Mouse (Mus musculus): Measurements from ENCODE around the gene Xpa. TPM values are rescaled to one million over a fixed set of nuclear protein-coding genes. Genes with fewer than 3 reads are reported as not detected.

Xpa gene
- polyA plus RNA-seq, 1 experiment from 2014 or later = 23.8 TPM

- WGBS = 75% methylated on average over 7 of the region's 7 CpGs
- H3K36me3 ChIP-seq (ENCODE audit: control insufficient read depth, insufficient read depth, low read length) = peaks cover 90% of the 10 kb centered on the region
- no peak overlapping the region for H3K27ac ChIP-seq (ENCODE audit: low read depth, low read length)
- H3K9ac ChIP-seq (ENCODE audit: low read depth, low read length) = no peak overlapping the region
- H3K9me3 ChIP-seq (ENCODE audit: control insufficient read depth, low read length) = no peaks in the 10 kb centered on the region
- no peaks in the 10 kb centered on the region for H3K4me1 ChIP-seq (ENCODE audit: control insufficient read depth, insufficient read depth, low read length)
- H3K27me3 ChIP-seq (ENCODE audit: control insufficient read depth, insufficient read depth, low read length) = no peaks in the 10 kb centered on the region
- ATAC-seq (ENCODE audit: low FRiP score, low TSS enrichment) = no peak
- H3K4me2 ChIP-seq (replicated peaks; ENCODE audit: low read depth, low read length) = no peak overlapping the region
- no peak overlapping the region for H3K4me3 ChIP-seq (ENCODE audit: low read length)
Measured at GRCm38 (mm10) chr4:46171761-46172160, 24.4 kb downstream of the Xpa start.

- H3K4me1 ChIP-seq (ENCODE audit: control insufficient read depth, insufficient read depth, low read length) = no peaks in the 10 kb centered on the region
- H3K4me3 ChIP-seq (ENCODE audit: low read length) = no peak overlapping the region
- ATAC-seq (ENCODE audit: low FRiP score, low TSS enrichment) = no peak
- WGBS = 94% methylated on average over 5 of the region's 5 CpGs
- H3K36me3 ChIP-seq (ENCODE audit: control insufficient read depth, insufficient read depth, low read length) = peaks cover 92% of the 10 kb centered on the region
- H3K9me3 ChIP-seq (ENCODE audit: control insufficient read depth, low read length) = no peaks in the 10 kb centered on the region
- no peak overlapping the region for H3K9ac ChIP-seq (ENCODE audit: low read depth, low read length)
- H3K4me2 ChIP-seq (replicated peaks; ENCODE audit: low read depth, low read length) = no peak overlapping the region
- no peaks in the 10 kb centered on the region for H3K27me3 ChIP-seq (ENCODE audit: control insufficient read depth, insufficient read depth, low read length)
- H3K27ac ChIP-seq (ENCODE audit: low read depth, low read length) = no peak overlapping the region
Measured at GRCm38 (mm10) chr4:46165831-46166230, 30.3 kb downstream of the Xpa start.

DNA sequence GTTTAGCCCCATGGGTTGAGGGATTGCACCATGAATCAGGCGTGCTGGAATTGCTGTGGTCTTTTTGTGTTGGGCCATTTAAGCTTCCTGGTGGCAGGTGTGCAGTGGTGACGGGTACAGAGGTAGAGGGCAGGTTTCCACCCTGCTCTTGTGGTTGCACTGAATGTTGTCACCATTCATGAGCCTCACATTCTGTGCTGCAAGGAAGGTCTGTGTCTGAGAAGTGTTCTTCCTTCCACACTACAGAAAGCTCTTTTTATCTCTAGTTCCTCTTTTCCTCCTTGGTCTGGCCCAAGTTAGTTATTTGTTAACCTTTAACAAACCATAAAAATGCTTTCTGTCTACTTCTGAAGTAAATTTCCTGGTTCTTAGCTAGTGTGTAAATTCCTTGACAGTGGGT lies 32.1 kb downstream of the Xpa start:
- Histone ChIP-seq H3K4me3 (ENCODE audit: low read length) (no peak overlapping the region), H3K4me1 (ENCODE audit: control insufficient read depth, insufficient read depth, low read length) (no peaks in the 10 kb centered on the region), H3K4me2 (replicated peaks; ENCODE audit: low read depth, low read length) (no peak overlapping the region), H3K27ac (ENCODE audit: low read depth, low read length) (no peak overlapping the region), H3K27me3 (ENCODE audit: control insufficient read depth, insufficient read depth, low read length) (no peaks in the 10 kb centered on the region), H3K9me3 (ENCODE audit: control insufficient read depth, low read length) (no peaks in the 10 kb centered on the region), H3K9ac (ENCODE audit: low read depth, low read length) (no peak overlapping the region), H3K36me3 (ENCODE audit: control insufficient read depth, insufficient read depth, low read length) (peaks cover 91% of the 10 kb centered on the region)
- 94% methylated on average over 2 of the region's 2 CpGs for WGBS
- no peak for ATAC-seq (ENCODE audit: low FRiP score, low TSS enrichment)

DNA sequence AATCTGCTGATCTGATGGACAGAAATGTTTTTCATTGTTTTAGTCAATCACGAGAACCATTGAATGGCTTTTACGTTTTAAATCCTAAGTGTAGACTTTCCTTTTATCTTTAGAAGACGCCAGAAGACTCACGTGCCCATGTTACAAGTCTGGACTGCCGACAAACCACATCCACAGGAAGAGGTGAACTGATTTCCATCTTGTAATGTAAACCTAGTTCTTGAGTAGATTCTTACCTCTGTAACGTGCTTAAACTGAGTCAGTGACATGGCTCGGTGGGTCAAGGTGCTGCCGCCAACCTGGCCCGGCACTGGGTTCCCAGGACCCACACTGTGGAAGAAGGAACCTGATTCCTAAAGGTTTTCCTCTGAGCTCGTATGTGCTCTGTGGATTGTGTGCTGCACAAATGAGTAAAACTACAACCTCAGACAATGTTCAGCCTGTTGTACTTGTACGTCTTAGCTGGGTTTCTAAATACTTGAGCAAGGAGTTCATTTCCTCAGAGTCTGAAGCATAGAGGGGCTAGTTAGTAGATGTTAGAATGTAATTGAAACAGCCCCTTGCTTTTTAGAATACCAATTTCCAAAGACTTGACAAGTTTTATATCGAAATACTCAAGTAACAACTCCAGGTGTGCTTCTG lies 44.1 kb downstream of the Xpa start:
- Histone ChIP-seq H3K36me3 (ENCODE audit: control insufficient read depth, insufficient read depth, low read length) (peaks cover 89% of the 10 kb centered on the region), H3K9me3 (ENCODE audit: control insufficient read depth, low read length) (no peaks in the 10 kb centered on the region)
- WGBS = 93% methylated on average over 12 of the region's 12 CpGs

GRCm38 (mm10) chr4:46146881-46147280 lies 49.2 kb downstream of the Xpa start:
- ATAC-seq (ENCODE audit: low FRiP score, low TSS enrichment) = no peak
- H3K4me3 ChIP-seq (ENCODE audit: low read length) = no peak overlapping the region
- no peaks in the 10 kb centered on the region for H3K27me3 ChIP-seq (ENCODE audit: control insufficient read depth, insufficient read depth, low read length)
- H3K9ac ChIP-seq (ENCODE audit: low read depth, low read length) = no peak overlapping the region
- H3K4me2 ChIP-seq (replicated peaks; ENCODE audit: low read depth, low read length) = no peak overlapping the region
- H3K27ac ChIP-seq (ENCODE audit: low read depth, low read length) = no peak overlapping the region
- H3K36me3 ChIP-seq (ENCODE audit: control insufficient read depth, insufficient read depth, low read length) = peaks cover 42% of the 10 kb centered on the region
- 93% methylated on average over 1 of the region's 1 CpGs for WGBS
- H3K9me3 ChIP-seq (ENCODE audit: control insufficient read depth, low read length) = no peaks in the 10 kb centered on the region
- no peaks in the 10 kb centered on the region for H3K4me1 ChIP-seq (ENCODE audit: control insufficient read depth, insufficient read depth, low read length)

More for the DNA sequence above, 44.1 kb downstream of the Xpa start:
- Histone ChIP-seq H3K4me2 (replicated peaks; ENCODE audit: low read depth, low read length) (no peak overlapping the region), H3K4me1 (ENCODE audit: control insufficient read depth, insufficient read depth, low read length) (no peaks in the 10 kb centered on the region), H3K27me3 (ENCODE audit: control insufficient read depth, insufficient read depth, low read length) (no peaks in the 10 kb centered on the region), H3K4me3 (ENCODE audit: low read length) (no peak overlapping the region), H3K9ac (ENCODE audit: low read depth, low read length) (no peak overlapping the region), H3K27ac (ENCODE audit: low read depth, low read length) (no peak overlapping the region)
- ATAC-seq (ENCODE audit: low FRiP score, low TSS enrichment) = no peak

DNA sequence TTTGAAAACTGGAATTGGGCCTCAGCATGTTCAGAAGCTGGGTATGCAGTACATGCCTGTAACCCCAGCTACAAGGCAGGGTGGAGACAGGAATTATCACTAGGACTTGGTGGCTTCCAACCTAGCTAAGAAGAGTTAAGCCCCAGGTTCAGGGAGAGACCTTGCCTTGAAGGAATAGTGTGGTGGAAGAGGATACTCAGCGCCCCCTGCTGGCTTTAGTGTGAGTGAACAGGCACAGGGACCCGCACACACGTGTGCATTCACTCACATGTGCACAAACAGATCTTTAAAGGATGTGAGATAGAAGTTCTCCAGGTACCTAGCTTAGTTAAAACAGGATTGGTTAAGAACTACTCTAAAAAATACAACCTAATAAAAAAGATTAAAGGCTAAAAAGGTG lies 51.8 kb downstream of the Xpa start:
- Histone ChIP-seq H3K27me3 (ENCODE audit: control insufficient read depth, insufficient read depth, low read length) (no peaks in the 10 kb centered on the region), H3K9ac (ENCODE audit: low read depth, low read length) (no peak overlapping the region), H3K9me3 (ENCODE audit: control insufficient read depth, low read length) (no peaks in the 10 kb centered on the region), H3K27ac (ENCODE audit: low read depth, low read length) (no peak overlapping the region), H3K4me1 (ENCODE audit: control insufficient read depth, insufficient read depth, low read length) (peaks cover 12% of the 10 kb centered on the region), H3K36me3 (ENCODE audit: control insufficient read depth, insufficient read depth, low read length) (peaks cover 17% of the 10 kb centered on the region), H3K4me3 (ENCODE audit: low read length) (no peak overlapping the region), H3K4me2 (replicated peaks; ENCODE audit: low read depth, low read length) (no peak overlapping the region)
- WGBS = 73% methylated on average over 3 of the region's 3 CpGs
- ATAC-seq (ENCODE audit: low FRiP score, low TSS enrichment) = no peak

GRCm38 (mm10) chr4:46138287-46139222 lies 57.6 kb downstream of the Xpa start, which contains the start of the genes Ncbp1 and Tstd2:
Gene Ncbp1 (plus strand): TSS chr4:46138613.
Gene Tstd2 (minus strand): TSS chr4:46138694.
- peak; percentile 87 for ATAC-seq (ENCODE audit: low FRiP score, low TSS enrichment)
- peak within 1 kb of the TSS; percentile 96 for H3K9ac ChIP-seq (ENCODE audit: low read depth, low read length)
- no peaks in the 10 kb centered on the region for H3K27me3 ChIP-seq (ENCODE audit: control insufficient read depth, insufficient read depth, low read length)
- under 1% methylated on average over 89 of the region's 90 CpGs for WGBS
- peaks cover 21% of the 10 kb centered on the region for H3K4me1 ChIP-seq (ENCODE audit: control insufficient read depth, insufficient read depth, low read length)
- no peaks in the 10 kb centered on the region for H3K9me3 ChIP-seq (ENCODE audit: control insufficient read depth, low read length)
- peak within 1 kb of the TSS; percentile 99 for H3K27ac ChIP-seq (ENCODE audit: low read depth, low read length)
- H3K4me2 ChIP-seq (replicated peaks; ENCODE audit: low read depth, low read length) = peak within 1 kb of the TSS; percentile 70
- peaks cover 23% of the 10 kb centered on the region for H3K36me3 ChIP-seq (ENCODE audit: control insufficient read depth, insufficient read depth, low read length)
- peak within 1 kb of the TSS; percentile 97 for H3K4me3 ChIP-seq (ENCODE audit: low read length)

GRCm38 (mm10) chr4:46137629-46138286 lies 58.4 kb downstream of the Xpa start:
- Histone ChIP-seq H3K36me3 (ENCODE audit: control insufficient read depth, insufficient read depth, low read length) (peaks cover 30% of the 10 kb centered on the region), H3K4me2 (replicated peaks; ENCODE audit: low read depth, low read length) (peak overlapping the region; percentile 49), H3K9ac (ENCODE audit: low read depth, low read length) (peak overlapping the region; percentile 96), H3K27me3 (ENCODE audit: control insufficient read depth, insufficient read depth, low read length) (no peaks in the 10 kb centered on the region), H3K9me3 (ENCODE audit: control insufficient read depth, low read length) (no peaks in the 10 kb centered on the region), H3K27ac (ENCODE audit: low read depth, low read length) (peak overlapping the region; percentile 99), H3K4me3 (ENCODE audit: low read length) (peak overlapping the region; percentile 97), H3K4me1 (ENCODE audit: control insufficient read depth, insufficient read depth, low read length) (peaks cover 21% of the 10 kb centered on the region)
- peak; percentile 63 for ATAC-seq (ENCODE audit: low FRiP score, low TSS enrichment)
- 7% methylated on average over 17 of the region's 17 CpGs for WGBS

Measured in kidney, embryonic 14.5 days (tissue).